Mouse (Mus musculus): ENCODE measurements at regions not wholly inside any gene's neighbourhood (a gene's known extent, or its start where the extent isn't known, plus 50 kb on each side); places are given as distances from the start of the nearest gene placed in this dataset.

- no peak for ATAC-seq
- Histone ChIP-seq H3K9ac (replicated peaks) (no peak overlapping the region), H3K36me3 (no peaks in the 10 kb centered on the region), H3K27ac (no peak overlapping the region), H3K9me3 (no peaks in the 10 kb centered on the region), H3K4me1 (replicated peaks) (no peaks in the 10 kb centered on the region), H3K4me2 (replicated peaks) (no peak overlapping the region), H3K27me3 (no peaks in the 10 kb centered on the region), H3K4me3 (replicated peaks) (no peak overlapping the region)
Measured at GRCm38 (mm10) chr9:112938781-112939180, 703.0 kb upstream of the Arpp21 start.

- H3K9ac ChIP-seq (replicated peaks) = no peak overlapping the region
- H3K4me1 ChIP-seq (replicated peaks) = no peaks in the 10 kb centered on the region
- no peak for ATAC-seq
- 86% methylated on average over 6 of the region's 6 CpGs for WGBS
- H3K9me3 ChIP-seq = no peaks in the 10 kb centered on the region
- no peak overlapping the region for H3K4me3 ChIP-seq (replicated peaks)
- H3K27me3 ChIP-seq = no peaks in the 10 kb centered on the region
- H3K4me2 ChIP-seq (replicated peaks) = no peak overlapping the region
- H3K27ac ChIP-seq = no peak overlapping the region
- no peaks in the 10 kb centered on the region for H3K36me3 ChIP-seq
Measured at GRCm38 (mm10) chr9:112909311-112910101, 673.8 kb upstream of the Arpp21 start.

- no peaks in the 10 kb centered on the region for H3K27me3 ChIP-seq
- no peaks in the 10 kb centered on the region for H3K4me1 ChIP-seq (replicated peaks)
- no peak overlapping the region for H3K4me3 ChIP-seq (replicated peaks)
- no peak overlapping the region for H3K4me2 ChIP-seq (replicated peaks)
- no peak overlapping the region for H3K27ac ChIP-seq
- no peak overlapping the region for H3K9ac ChIP-seq (replicated peaks)
- H3K36me3 ChIP-seq = no peaks in the 10 kb centered on the region
- no peak for ATAC-seq
- no peaks in the 10 kb centered on the region for H3K9me3 ChIP-seq
- WGBS = 85% methylated on average over 6 of the region's 6 CpGs
Measured at GRCm38 (mm10) chr9:112905955-112906354, 670.2 kb upstream of the Arpp21 start.

DNA sequence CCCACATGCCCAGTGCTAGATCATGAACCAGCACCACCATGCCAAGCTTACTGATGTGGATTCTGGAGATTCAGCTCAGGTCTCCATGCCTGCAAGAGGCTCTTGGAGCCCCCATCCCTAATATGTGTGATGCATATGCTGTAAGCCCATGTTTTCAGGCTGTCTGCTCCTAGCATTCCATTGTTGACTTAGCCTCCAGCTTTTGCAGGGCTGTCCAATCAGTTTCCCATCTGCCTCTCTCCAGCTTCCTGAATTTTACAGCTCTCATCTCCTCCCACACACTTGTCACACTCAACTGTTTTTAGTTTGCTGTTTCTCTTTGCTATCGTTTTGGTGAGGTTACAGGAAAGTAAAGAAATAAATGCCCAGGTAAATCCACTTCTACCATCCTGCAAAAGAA lies 629.2 kb upstream of the Arpp21 start:
- Histone ChIP-seq H3K4me3 (replicated peaks) (no peak overlapping the region), H3K36me3 (no peaks in the 10 kb centered on the region), H3K9me3 (no peaks in the 10 kb centered on the region), H3K9ac (replicated peaks) (no peak overlapping the region), H3K4me1 (replicated peaks) (peaks cover 17% of the 10 kb centered on the region; the same call in 1 of the 2 replicates), H3K27me3 (peaks cover 23% of the 10 kb centered on the region), H3K27ac (no peak overlapping the region), H3K4me2 (replicated peaks) (no peak overlapping the region)
- 84% methylated on average over 1 of the region's 1 CpGs for WGBS
- ATAC-seq = no peak

DNA sequence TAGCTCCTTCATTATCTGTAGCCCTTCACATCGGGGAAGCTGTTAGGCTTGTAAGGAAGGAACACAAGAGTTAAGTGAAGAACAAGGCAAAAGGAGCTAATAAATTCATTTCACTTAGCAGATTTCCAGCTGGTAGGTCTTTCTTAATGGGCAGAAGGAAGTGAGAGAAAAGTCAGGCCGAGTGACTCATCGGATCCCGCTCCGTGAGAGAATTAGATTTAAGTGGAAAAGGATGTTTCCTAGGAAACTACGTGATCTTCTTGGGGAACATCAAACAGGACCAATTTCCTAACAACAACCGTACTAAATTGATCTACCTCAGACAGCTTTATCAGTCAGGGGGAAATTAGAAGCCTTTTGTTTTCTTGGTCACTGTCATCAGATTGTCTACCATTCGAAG lies 625.4 kb upstream of the Arpp21 start:
- ATAC-seq = no peak
- H3K9ac ChIP-seq (replicated peaks) = no peak overlapping the region
- H3K36me3 ChIP-seq = no peaks in the 10 kb centered on the region
- peaks cover 33% of the 10 kb centered on the region for H3K27me3 ChIP-seq
- no peak overlapping the region for H3K27ac ChIP-seq
- peaks cover 18% of the 10 kb centered on the region; the same call in 1 of the 2 replicates for H3K4me1 ChIP-seq (replicated peaks)
- no peak overlapping the region for H3K4me2 ChIP-seq (replicated peaks)
- no peaks in the 10 kb centered on the region for H3K9me3 ChIP-seq
- H3K4me3 ChIP-seq (replicated peaks) = no peak overlapping the region
- 37% methylated on average over 8 of the region's 8 CpGs for WGBS

- Histone ChIP-seq H3K27me3 (peaks cover 26% of the 10 kb centered on the region), H3K27ac (no peak overlapping the region), H3K9me3 (no peaks in the 10 kb centered on the region), H3K4me1 (replicated peaks) (peaks cover 18% of the 10 kb centered on the region; the same call in 1 of the 2 replicates), H3K4me2 (replicated peaks) (no peak overlapping the region), H3K36me3 (no peaks in the 10 kb centered on the region), H3K4me3 (replicated peaks) (no peak overlapping the region), H3K9ac (replicated peaks) (no peak overlapping the region)
- whole genome bisulfite sequencing = 76% methylated on average over 3 of the region's 3 CpGs
- ATAC-seq = no peak
Measured at GRCm38 (mm10) chr9:112860307-112860893, 624.7 kb upstream of the Arpp21 start.

DNA sequence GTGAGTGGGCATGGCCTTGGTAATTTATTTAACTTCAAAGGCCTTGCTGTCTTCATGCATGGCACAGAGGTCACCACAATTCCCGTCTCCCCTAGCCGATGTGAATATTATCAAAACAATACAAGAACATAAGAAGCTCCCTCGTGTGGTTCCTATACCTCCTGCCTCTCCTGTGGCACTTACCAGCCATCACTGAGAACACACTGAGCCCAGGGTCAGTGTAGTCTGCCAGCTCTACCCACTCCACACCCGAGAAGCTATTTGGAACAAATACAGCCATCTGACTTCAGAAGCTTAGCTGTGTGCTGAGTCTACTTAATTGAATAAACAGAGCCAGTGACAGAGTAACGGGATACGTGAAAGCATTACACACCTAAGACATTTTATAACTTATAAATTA lies 605.7 kb upstream of the Arpp21 start:
- Histone ChIP-seq H3K27me3 (no peaks in the 10 kb centered on the region), H3K4me1 (replicated peaks) (no peaks in the 10 kb centered on the region), H3K4me3 (replicated peaks) (no peak overlapping the region), H3K9me3 (no peaks in the 10 kb centered on the region), H3K4me2 (replicated peaks) (no peak overlapping the region), H3K36me3 (no peaks in the 10 kb centered on the region), H3K9ac (replicated peaks) (no peak overlapping the region), H3K27ac (no peak overlapping the region)
- 74% methylated on average over 6 of the region's 6 CpGs for WGBS
- no peak for ATAC-seq

- Histone ChIP-seq H3K4me3 (replicated peaks) (no peak overlapping the region), H3K4me2 (replicated peaks) (no peak overlapping the region), H3K36me3 (no peaks in the 10 kb centered on the region), H3K27me3 (no peaks in the 10 kb centered on the region), H3K9me3 (no peaks in the 10 kb centered on the region), H3K4me1 (replicated peaks) (no peaks in the 10 kb centered on the region), H3K9ac (replicated peaks) (no peak overlapping the region), H3K27ac (no peak overlapping the region)
- WGBS = 78% methylated on average over 7 of the region's 7 CpGs
- no peak for ATAC-seq
Measured at GRCm38 (mm10) chr9:112839071-112839793, 603.5 kb upstream of the Arpp21 start.

DNA sequence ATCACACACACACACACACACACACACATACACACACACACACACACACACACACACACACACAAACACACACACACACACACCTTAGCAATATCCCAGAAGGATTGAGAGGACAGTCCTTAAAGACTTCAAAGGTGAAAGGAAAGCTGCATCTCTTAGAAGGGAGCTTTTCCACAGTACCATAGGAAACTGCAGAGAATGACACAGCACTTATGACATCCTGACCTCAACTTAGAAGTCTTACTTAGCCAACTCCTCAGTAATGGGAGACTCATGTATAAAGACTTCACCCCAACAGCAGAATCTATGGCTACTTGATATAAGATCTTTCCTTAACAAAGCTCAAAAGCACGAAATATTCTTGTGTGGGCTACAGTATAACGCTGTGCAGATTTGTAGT lies 601.8 kb upstream of the Arpp21 start:
- WGBS = 91% methylated on average over 2 of the region's 2 CpGs
- Histone ChIP-seq H3K4me2 (replicated peaks) (no peak overlapping the region), H3K36me3 (no peaks in the 10 kb centered on the region), H3K4me1 (replicated peaks) (no peaks in the 10 kb centered on the region), H3K27me3 (no peaks in the 10 kb centered on the region), H3K9me3 (no peaks in the 10 kb centered on the region), H3K27ac (no peak overlapping the region), H3K4me3 (replicated peaks) (no peak overlapping the region), H3K9ac (replicated peaks) (no peak overlapping the region)
- no peak for ATAC-seq

DNA sequence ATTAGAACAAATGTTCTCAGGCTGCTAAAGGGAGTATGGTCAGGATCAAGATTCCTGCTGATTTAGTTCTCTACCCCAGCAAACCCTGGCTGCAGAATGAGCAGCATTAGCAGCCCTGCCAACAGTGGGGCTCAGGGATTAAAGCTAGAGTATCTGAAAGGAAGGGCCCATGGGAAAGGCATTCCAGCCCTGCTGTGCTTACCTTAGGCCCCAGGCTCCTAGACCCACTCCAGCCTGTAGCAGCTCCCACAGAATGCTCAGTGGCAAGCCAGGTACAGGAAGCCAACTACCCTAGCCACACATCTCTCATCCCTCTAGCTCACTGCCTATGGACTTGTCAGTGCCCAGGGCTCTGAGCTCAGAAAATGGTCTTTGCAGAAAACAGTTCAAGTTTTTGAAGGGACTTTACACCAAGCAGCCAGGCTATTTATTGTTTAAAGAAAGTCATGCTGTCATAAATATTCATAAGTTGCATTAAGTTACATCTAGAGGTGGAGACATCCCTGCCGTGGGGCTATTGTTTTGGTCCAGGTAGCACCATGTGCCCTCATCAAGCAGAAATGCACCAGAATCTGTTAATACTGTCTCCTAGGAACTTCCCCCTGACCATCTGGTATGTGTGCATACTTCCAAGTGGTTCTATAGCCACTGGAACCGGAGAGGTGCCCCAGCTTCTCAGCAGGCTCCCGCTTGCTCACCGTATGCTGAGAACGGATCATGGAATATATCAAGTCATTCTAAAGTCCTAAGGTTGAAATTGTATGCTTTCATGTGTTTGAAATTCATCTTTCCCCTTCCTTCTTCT lies 598.9 kb upstream of the Arpp21 start:
- ATAC-seq = no peak
- 62% methylated on average over 5 of the region's 5 CpGs for WGBS
- no peak overlapping the region for H3K4me3 ChIP-seq (replicated peaks)

GRCm38 (mm10) chr9:112831102-112831501 lies 595.4 kb upstream of the Arpp21 start:
- H3K27me3 ChIP-seq = no peaks in the 10 kb centered on the region
- no peak overlapping the region for H3K4me3 ChIP-seq (replicated peaks)
- H3K9me3 ChIP-seq = no peaks in the 10 kb centered on the region
- H3K27ac ChIP-seq = no peak overlapping the region
- no peaks in the 10 kb centered on the region for H3K4me1 ChIP-seq (replicated peaks)
- H3K9ac ChIP-seq (replicated peaks) = no peak overlapping the region
- 82% methylated on average over 2 of the region's 2 CpGs for WGBS
- ATAC-seq = no peak
- no peak overlapping the region for H3K4me2 ChIP-seq (replicated peaks)
- H3K36me3 ChIP-seq = no peaks in the 10 kb centered on the region

More for the DNA sequence above, 598.9 kb upstream of the Arpp21 start:
- Histone ChIP-seq H3K36me3 (no peaks in the 10 kb centered on the region), H3K27me3 (no peaks in the 10 kb centered on the region), H3K27ac (no peak overlapping the region), H3K9ac (replicated peaks) (no peak overlapping the region), H3K9me3 (no peaks in the 10 kb centered on the region), H3K4me1 (replicated peaks) (no peaks in the 10 kb centered on the region), H3K4me2 (replicated peaks) (no peak overlapping the region)

DNA sequence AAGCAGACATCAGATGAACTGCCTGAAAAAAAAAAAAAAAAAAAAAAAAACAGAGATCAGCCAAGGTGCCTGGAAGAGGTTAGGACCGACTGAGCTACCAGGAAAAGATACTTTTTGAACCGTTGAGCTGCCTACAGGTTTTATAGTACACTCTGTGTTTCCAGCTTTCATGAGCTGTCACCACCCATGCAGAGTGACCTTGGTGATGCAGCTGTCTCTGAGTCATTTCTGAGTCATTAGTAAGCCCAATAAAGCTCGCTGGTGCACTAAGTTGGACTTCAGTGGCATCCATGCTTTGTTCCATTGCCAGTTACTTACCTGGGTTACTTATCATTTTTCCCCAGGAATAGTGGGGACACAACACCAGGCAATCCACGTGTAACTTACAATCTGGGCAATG lies 592.9 kb upstream of the Arpp21 start:
- Histone ChIP-seq H3K4me2 (replicated peaks) (no peak overlapping the region), H3K9me3 (no peaks in the 10 kb centered on the region), H3K27ac (no peak overlapping the region), H3K27me3 (no peaks in the 10 kb centered on the region), H3K4me3 (replicated peaks) (no peak overlapping the region), H3K9ac (replicated peaks) (no peak overlapping the region), H3K36me3 (no peaks in the 10 kb centered on the region), H3K4me1 (replicated peaks) (no peaks in the 10 kb centered on the region)
- no peak for ATAC-seq
- WGBS = 80% methylated on average over 4 of the region's 4 CpGs

Measured in midbrain, embryonic 13.5 days (tissue).